Mouse (Mus musculus) erythroblast, embryonic 14.5 days (primary cell): ENCODE data around the gene Hadh.

Experiments
- GATA1 ChIP-seq: IDR thresholded peaks from 2 replicates; pipeline ENCODE4 v1.6.1; 2012; ENCODE audit warnings: low read length, inconsistent platforms, mixed read lengths
- TAL1 ChIP-seq: IDR thresholded peaks from 3 replicates; pipeline ENCODE4 v1.6.1; 2012; ENCODE audit warnings: low read length, inconsistent platforms, mixed read lengths

DNA sequence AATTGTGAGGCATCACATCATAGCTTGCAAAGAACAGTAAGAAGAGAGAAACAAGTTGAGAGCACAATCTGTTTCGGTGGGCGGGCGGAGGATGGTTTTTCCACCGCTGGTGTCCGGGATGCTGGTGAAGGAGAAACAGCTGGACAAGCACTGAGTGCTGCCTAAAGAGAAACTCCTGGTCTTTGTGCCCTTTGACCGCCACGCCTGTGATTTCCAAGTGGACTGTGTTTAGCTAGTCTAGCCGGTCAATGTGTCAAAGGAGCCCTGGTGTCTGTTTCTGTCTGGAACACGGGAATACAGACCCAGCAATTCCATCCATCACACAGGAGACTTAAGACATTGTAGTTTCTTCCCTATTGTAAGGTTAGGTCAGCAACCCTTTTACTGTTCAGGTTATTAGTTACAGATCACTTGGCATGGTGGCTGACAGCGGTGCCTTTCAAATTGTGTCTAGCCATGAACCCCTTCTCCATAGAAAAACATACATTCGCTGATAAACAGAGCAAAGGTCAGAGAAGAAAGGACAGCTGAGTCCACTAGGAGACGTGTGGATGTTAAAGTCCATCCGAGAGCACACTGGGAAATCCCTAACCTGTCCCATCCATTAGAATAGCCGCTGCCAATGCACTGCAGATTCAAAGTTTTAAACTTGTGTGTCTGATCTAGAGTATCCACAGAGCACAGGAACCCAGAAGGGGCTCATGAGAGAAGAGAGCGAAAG is 8.0 kb downstream of the Hadh start:
- TF ChIP-seq GATA1 (no peak), TAL1 (no peak)
